Mouse (Mus musculus): ENCODE results near the gene Abcg1.
A peak's percentile ranks its signal among the peaks of the same experiment; 100 is the strongest.

Abcg1 gene

DNA sequence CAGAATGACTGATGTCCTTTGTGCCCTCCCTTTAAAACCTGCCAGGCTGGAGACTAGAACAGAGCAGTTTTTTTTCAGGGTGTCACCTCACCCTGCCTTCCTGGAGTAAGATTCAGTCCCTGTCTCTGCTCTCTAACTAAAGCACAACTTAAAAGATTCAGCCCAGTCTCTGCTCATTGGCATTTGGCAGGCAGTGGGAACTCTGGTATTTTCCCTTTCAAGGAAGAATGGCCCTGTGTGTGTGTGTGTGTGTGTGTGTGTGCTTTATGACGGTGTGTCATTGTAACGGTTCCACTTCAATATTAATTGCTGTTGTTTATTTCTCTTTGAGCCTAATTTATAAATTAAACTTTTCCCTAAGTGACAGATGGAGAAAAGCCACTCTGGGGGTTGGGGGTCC lies 14.7 kb upstream of the Abcg1 start:
- no peak for DNase-seq

GRCm38 (mm10) chr17:31057891-31058744 lies 643 bp downstream of the Abcg1 start:
- DNase-seq = no peak

GRCm38 (mm10) chr17:31058745-31059085 lies 1.2 kb downstream of the Abcg1 start:
- peak; percentile 72 to 88 for DNase-seq

DNA sequence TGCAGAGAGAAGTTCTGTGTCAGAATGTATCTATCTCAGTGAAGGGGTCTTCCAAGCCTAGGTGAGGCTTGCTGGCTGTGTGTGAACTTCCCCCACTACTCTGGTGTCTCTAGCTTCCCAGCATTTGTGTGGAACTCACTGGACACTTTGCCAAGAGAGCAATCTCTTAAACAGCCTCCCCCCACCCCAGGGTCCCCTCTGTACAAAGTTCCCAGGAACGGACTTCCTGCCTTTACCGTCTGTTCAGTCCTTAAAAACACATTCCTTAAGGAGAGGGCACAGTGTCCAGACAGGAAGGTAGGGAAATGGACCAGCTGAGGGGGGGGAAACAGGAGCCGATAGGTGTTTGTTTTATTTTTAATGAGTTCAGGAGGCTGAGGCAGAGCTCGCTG lies 2.7 kb downstream of the Abcg1 start:
- no peak for DNase-seq

DNA sequence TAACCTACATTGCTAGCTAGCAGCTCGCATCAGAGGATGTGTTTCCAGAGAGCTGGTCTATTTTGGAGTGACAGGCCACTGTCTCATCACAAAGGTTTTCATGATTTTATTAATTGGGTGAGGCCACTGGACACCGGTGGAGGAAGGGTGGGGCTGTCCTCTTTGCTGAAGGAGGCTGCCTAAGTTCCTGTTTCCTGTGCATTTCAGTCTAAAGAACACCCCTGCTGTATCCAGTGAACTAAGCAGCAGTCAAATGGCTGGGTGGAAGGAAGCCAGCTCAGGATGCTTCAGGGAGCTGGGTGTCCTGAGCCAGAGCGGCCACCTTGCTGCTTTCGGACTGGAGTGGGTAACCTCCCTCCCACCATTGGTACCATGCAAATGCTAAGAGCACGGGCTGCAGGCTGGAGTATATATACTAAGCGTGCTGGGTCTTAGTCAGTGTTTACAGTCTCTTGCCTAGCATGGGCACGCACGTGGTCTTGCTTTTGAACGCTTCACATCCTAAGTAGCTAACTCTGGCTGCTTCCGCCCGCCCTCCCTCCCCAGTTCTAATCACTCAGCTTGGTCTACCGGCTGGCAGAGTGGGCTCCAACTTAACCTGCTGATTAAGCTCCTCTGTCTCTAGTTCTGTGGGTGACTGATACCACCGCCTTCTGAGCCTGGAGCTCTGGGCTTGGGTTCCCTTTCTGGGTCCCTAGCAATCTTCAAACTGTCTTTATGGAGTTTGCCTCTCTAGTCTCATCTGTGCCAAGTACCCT lies 3.3 kb downstream of the Abcg1 start:
- no peak for DNase-seq

- DNase-seq = no peak
Observed at GRCm38 (mm10) chr17:31061346-31062095, 4.0 kb downstream of the Abcg1 start.

GRCm38 (mm10) chr17:31066058-31066457 lies 8.6 kb downstream of the Abcg1 start:
- DNase-seq = no peak

DNA sequence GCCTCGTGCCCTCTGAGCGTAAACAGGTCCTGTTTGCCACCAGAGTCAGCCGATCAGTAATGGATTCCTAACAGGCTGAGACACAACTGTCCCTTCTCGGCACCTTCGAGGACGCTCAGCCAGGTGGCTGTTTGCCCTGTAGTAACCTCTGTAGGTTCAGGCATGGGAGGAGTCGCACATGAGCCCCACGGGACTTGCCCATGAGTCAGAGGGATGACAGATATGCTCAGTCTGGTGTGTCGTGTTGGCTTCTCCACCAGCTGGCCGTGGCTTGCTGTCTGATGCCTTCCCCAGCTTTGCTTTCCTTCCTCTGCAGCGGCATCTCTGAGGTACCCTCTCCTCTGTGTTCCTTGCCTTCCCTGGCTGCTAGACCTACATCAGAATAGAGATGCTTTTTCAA lies 9.6 kb downstream of the Abcg1 start:
- DNase-seq = peak; percentile 50 to 73

- DNase-seq = no peak
Observed at GRCm38 (mm10) chr17:31069121-31069520, 11.6 kb downstream of the Abcg1 start.

- DNase-seq = no peak
Observed at GRCm38 (mm10) chr17:31069845-31070244, 12.4 kb downstream of the Abcg1 start.

GRCm38 (mm10) chr17:31070403-31071185 lies 13.1 kb downstream of the Abcg1 start:
- DNase-seq = no peak

GRCm38 (mm10) chr17:31071421-31072301 lies 14.2 kb downstream of the Abcg1 start:
- no peak for DNase-seq

GRCm38 (mm10) chr17:31072872-31073271 lies 15.4 kb downstream of the Abcg1 start:
- DNase-seq = no peak

DNA sequence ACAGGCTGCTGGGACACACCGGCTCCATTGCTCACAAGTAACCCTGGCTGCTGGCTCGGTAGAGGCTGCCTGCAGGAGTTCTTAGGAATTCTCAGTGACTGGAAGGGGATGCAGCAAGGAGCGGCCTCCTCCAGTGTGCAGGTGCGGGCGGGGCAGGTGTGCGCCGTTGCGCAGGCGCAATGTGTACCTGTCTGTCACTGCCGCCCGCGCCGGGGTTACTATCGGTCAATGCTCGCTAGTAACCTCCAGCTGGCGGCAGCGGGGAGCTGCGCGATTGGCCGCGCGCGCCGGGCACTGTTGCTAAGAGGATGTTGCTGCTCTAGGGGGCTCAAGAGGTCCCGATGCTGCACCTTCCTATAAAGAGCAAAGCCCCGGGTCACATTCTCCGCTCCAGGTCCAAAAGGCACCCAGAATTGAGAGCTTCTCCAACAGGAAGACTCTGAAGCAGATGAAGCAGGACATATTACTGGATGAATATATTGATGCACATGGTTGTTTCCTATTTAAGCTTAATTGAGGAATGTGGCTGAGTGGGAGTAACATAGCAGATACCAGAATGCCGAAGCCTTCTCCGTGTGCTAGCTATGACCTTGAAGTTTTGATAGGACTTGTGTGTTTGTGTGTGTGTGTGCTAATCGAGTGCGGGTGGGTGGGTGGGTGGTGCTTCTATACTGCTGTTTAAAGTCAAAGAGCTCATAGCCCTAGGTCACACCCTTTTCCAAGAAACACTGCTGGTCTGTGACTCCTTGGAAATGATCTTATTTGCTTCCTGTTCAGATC lies 16.0 kb downstream of the Abcg1 start:
- peak; percentile 94 for DNase-seq

DNA sequence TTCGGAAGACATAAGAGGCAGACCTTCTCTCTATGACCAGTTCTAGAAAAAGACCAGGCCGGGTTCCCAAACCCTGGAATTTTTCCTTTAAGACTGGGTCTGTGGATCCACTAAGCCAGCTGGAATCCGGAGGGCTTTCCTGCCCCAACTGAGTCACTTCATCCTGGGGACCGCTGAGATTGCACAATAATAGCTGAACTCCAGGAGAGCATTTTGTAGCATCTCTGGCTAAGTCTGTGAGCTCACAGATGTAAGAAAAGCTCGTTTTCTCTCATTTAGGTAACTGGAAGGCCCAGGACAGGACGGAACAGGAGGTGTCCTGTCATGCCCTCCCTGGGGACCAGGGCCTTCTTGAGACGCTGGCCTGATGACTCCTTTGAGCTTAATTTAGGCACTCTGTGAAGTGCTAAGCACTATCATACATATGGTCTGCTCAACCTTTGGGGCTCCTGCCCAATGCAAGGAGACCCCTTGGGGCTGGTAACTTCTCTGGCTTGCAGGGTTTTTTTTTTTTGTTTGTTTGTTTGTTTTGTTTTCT lies 16.6 kb downstream of the Abcg1 start:
- DNase-seq = no peak

GRCm38 (mm10) chr17:31074666-31075065 lies 17.2 kb downstream of the Abcg1 start:
- no peak for DNase-seq

GRCm38 (mm10) chr17:31075471-31075870 lies 18.0 kb downstream of the Abcg1 start:
- DNase-seq = no peak

- DNase-seq = peak; percentile 40 to 75
Observed at GRCm38 (mm10) chr17:31077561-31077960, 20.1 kb downstream of the Abcg1 start.

DNA sequence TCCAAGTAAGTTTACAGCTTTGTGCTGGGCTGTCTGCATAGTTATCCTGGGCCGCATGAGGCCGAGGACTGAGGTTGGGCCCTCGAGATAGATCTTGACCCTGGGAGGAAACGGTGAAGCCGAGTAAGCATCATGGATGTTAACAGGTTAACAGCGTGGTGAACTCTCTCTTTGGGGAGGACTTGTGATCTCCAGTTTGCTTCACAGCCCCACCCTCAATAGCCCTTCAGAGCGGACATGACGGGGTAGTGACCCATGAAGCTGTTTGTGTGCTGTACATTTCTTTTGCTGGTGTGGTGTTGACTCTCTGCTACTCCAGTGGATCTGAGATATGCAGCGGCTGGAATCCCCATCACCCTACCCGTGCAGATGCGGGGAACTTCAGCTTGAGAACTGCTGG lies 21.1 kb downstream of the Abcg1 start:
- DNase-seq = no peak

GRCm38 (mm10) chr17:31079078-31079840 lies 21.8 kb downstream of the Abcg1 start:
- DNase-seq = no peak

Measured in thymus, adult 18-20 months (tissue).